Mouse (Mus musculus) liver, adult 2 months (tissue): ENCODE data around the gene Obscn. TPM values are rescaled to one million over a fixed set of nuclear protein-coding genes. Genes with fewer than 3 reads are reported as not detected.

ENCODE experiments used
- DNase-seq: peaks from one replicate; pipeline ENCODE4 v3.0.0-alpha.2; 2011; ENCODE audit warnings: low read depth, low spot score; ENCODE audit errors: extremely low read depth
- H3K27ac ChIP-seq: fragments of 200-500 bp; replicated peaks from 2 replicates; pipeline ENCODE4 v1.5.1; 2012; ENCODE audit warnings: low read depth, mild to moderate bottlenecking, control low read depth, inconsistent platforms, low read length; ENCODE audit not compliant: insufficient read depth
- H3K27me3 ChIP-seq: fragments of 200-500 bp; 2 replicates; pipeline ENCODE4 v1.6.1; 2012; ENCODE audit warnings: mild to moderate bottlenecking, moderate library complexity, low read length, inconsistent platforms; ENCODE audit not compliant: control insufficient read depth, insufficient read depth
- H3K36me3 ChIP-seq: fragments of 200-500 bp; 2 replicates; pipeline ENCODE4 v1.6.1; 2012; ENCODE audit warnings: low read length, inconsistent platforms; ENCODE audit not compliant: control insufficient read depth, insufficient read depth
- H3K4me1 ChIP-seq: fragments of 200-500 bp; 2 replicates; pipeline ENCODE4 v1.6.1; 2011; ENCODE audit warnings: low read length; ENCODE audit not compliant: control insufficient read depth, insufficient read depth
- H3K4me3 ChIP-seq: fragments of 200-500 bp; 2 replicates; pipeline ENCODE4 v1.5.1; 2011; ENCODE audit warnings: low read depth, mild to moderate bottlenecking, control low read depth, low read length, moderate library complexity; ENCODE audit not compliant: insufficient read depth
- H3K79me2 ChIP-seq: fragments of 200-500 bp; 2 replicates; pipeline ENCODE4 v1.6.1; 2012; ENCODE audit warnings: inconsistent platforms, mild to moderate bottlenecking, low read length, moderate library complexity; ENCODE audit not compliant: control insufficient read depth, insufficient read depth
- H3K9ac ChIP-seq: fragments of 200-500 bp; 2 replicates; pipeline ENCODE4 v1.6.1; 2012; ENCODE audit warnings: low read depth, mild to moderate bottlenecking, control low read depth, inconsistent platforms, low read length
- CTCF ChIP-seq: fragments of 200-500 bp; IDR thresholded peaks from 2 replicates; pipeline ENCODE4 v1.5.1; 2011; ENCODE audit warnings: low read depth, low read length, control low read depth
- POLR2A ChIP-seq: fragments of 200-500 bp; IDR thresholded peaks from 2 replicates; pipeline ENCODE4 v1.6.1; 2011; ENCODE audit warnings: low read length, control low read depth; ENCODE audit not compliant: insufficient read depth; ENCODE audit errors: extremely low read depth
- WGBS: fragments of 180-500 bp; shearing (Covaris S2); methylation state at CpG from one replicate; pipeline ENCODE4 v1.1.7; 2018; 5-methylcytosine and 5-hydroxymethylcytosine counted together
- polyA plus RNA-seq: library from polyadenylated mRNA; depleted of rRNA; stranded (reverse); fragments of >200 nt; gene quantifications from 2 replicates; pipeline ENCODE4 v1.2.3, GENCODE M21; 2012
- total RNA-seq: library from RNA; depleted of rRNA; stranded (reverse); fragments of >200 nt; gene quantifications from 2 replicates; pipeline ENCODE4 v1.2.3, GENCODE M21; 2014

Gene Obscn
- total and polyA plus RNA-seq, 2 experiments: 0.07 to 0.83 TPM

DNA sequence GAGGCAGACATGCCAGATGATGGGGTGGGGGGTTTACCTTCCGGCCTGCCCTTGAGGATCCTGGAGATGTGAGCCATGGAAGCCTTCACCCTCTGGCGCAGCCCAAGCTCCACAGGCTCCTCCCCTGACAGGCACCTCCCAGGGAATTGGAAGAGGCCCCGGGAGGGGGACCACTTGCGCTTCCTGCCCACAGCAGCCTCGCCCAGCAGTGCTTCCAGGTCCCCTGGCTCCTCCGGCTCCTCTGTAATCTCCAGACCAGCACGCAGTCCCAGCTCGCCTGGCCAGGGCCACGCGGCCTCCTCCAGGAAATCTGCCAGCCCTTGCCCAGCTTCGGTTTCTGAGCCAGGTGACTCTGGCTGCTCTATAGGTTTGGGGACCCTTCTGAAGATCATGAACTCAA, 137.0 kb downstream of the Obscn start:
- Histone ChIP-seq H3K4me1 (peaks cover under 1% of the 10 kb centered on the region), H3K79me2 (no peaks in the 10 kb centered on the region), H3K36me3 (no peaks in the 10 kb centered on the region), H3K9ac (no peak overlapping the region), H3K27me3 (peaks cover 2% of the 10 kb centered on the region; the same call in 1 of the 2 replicates), H3K27ac (no peak overlapping the region), H3K4me3 (no peak overlapping the region)
- TF ChIP-seq CTCF: no peak
- TF ChIP-seq POLR2A: no peak
- WGBS: 62% methylated on average over 11 of the region's 11 CpGs
- DNase-seq: no peak

- H3K27ac ChIP-seq: no peak overlapping the region
- H3K27me3 ChIP-seq: peaks cover 2% of the 10 kb centered on the region; the same call in 1 of the 2 replicates
- H3K79me2 ChIP-seq: no peaks in the 10 kb centered on the region
- H3K36me3 ChIP-seq: no peaks in the 10 kb centered on the region
- no peak overlapping the region for H3K4me3 ChIP-seq
- no peak for DNase-seq
- TF ChIP-seq CTCF (no peak), POLR2A (no peak)
- H3K4me1 ChIP-seq: peaks cover 1% of the 10 kb centered on the region
- WGBS: 77% methylated on average over 5 of the region's 5 CpGs
- no peak overlapping the region for H3K9ac ChIP-seq
These were observed 138.7 kb downstream of the Obscn start for GRCm38 (mm10) chr11:58997541-58997940.

DNA sequence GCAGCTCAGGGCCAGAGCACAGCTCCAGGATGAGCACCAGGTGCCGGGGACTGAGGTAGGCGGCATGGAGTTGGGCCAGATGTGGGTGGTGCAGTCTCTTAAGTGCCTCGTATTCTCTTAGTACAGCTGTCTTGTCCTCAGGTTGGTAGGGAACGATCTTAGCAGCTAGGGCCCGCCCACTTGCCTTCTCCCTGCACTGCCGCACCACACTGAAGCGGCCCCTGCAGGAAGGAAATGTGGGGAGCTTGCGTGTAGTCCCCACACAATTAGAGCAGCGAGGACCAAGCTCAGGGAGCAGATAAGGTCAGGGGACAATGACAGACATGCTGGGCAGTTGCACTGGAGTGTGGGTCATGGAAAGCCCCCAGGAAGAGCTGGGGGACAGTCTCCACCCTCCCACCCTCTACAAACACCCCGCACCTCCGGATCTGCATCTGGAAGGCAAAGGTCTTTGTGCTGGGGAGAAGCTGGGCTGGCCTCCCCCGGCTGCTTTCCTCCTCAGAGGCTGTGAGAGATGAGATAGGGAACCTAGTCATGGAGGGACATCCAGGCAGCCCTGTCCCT, 140.3 kb downstream of the Obscn start:
- no peaks in the 10 kb centered on the region for H3K36me3 ChIP-seq
- no peak overlapping the region for H3K27ac ChIP-seq
- H3K79me2 ChIP-seq: no peaks in the 10 kb centered on the region
- peaks cover 1% of the 10 kb centered on the region for H3K4me1 ChIP-seq
- DNase-seq: no peak
- H3K9ac ChIP-seq: no peak overlapping the region
- TF ChIP-seq CTCF (no peak), POLR2A (no peak)
- WGBS: 51% methylated on average over 12 of the region's 12 CpGs
- H3K4me3 ChIP-seq: no peak overlapping the region
- peaks cover 2% of the 10 kb centered on the region; the same call in 1 of the 2 replicates for H3K27me3 ChIP-seq

GRCm38 (mm10) chr11:58995061-58995806, 141.0 kb downstream of the Obscn start:
- H3K9ac ChIP-seq: no peak overlapping the region
- 75% methylated on average over 9 of the region's 9 CpGs for WGBS
- no peaks in the 10 kb centered on the region for H3K79me2 ChIP-seq
- no peaks in the 10 kb centered on the region for H3K36me3 ChIP-seq
- DNase-seq: no peak
- TF ChIP-seq POLR2A (no peak), CTCF (no peak)
- peaks cover 1% of the 10 kb centered on the region for H3K4me1 ChIP-seq
- no peak overlapping the region for H3K27ac ChIP-seq
- H3K27me3 ChIP-seq: peaks cover 2% of the 10 kb centered on the region; the same call in 1 of the 2 replicates
- no peak overlapping the region for H3K4me3 ChIP-seq

- peaks cover 1% of the 10 kb centered on the region; the same call in 1 of the 2 replicates for H3K36me3 ChIP-seq
- H3K4me1 ChIP-seq: peaks cover 1% of the 10 kb centered on the region
- peaks cover 2% of the 10 kb centered on the region; the same call in 1 of the 2 replicates for H3K27me3 ChIP-seq
- 3% methylated on average over 35 of the region's 35 CpGs for WGBS
- no peaks in the 10 kb centered on the region for H3K79me2 ChIP-seq
- peak; percentile 15; the same call in 1 of the 2 replicates for TF ChIP-seq CTCF
- no peak for TF ChIP-seq POLR2A
- H3K27ac ChIP-seq: no peak overlapping the region
- peak overlapping the region; percentile 40; the same call in 1 of the 2 replicates for H3K4me3 ChIP-seq
- H3K9ac ChIP-seq: peak overlapping the region; percentile 49
- peak; percentile 27 for DNase-seq
These were observed 141.8 kb downstream of the Obscn start for GRCm38 (mm10) chr11:58994337-58994826.

- 65% methylated on average over 6 of the region's 6 CpGs for WGBS
- Histone ChIP-seq H3K4me3 (no peak overlapping the region), H3K9ac (no peak overlapping the region), H3K4me1 (peaks cover 1% of the 10 kb centered on the region), H3K79me2 (no peaks in the 10 kb centered on the region), H3K27ac (no peak overlapping the region), H3K27me3 (peaks cover 2% of the 10 kb centered on the region; the same call in 1 of the 2 replicates), H3K36me3 (peaks cover 12% of the 10 kb centered on the region; the same call in 1 of the 2 replicates)
- no peak for DNase-seq
- TF ChIP-seq POLR2A: no peak
- no peak for TF ChIP-seq CTCF
These were observed 143.0 kb downstream of the Obscn start for GRCm38 (mm10) chr11:58993091-58993670.
